Mouse (Mus musculus) CH12.LX (cell line): ENCODE measurements around the gene Slc12a4.

Experiments used
- CTCF ChIP-seq, 2 experiments: IDR thresholded peaks in 1 of 2; conservative IDR thresholded peaks in 1 of 2; 2 replicates each; pipeline ENCODE4 v1.5.1; 2011 to 2012; ENCODE audit warnings: low read depth in 2 of 2, low read length in 2 of 2, improper control_type of control experiment in 1 of 2, inconsistent platforms in 1 of 2, mild to moderate bottlenecking in 1 of 2, moderate library complexity in 1 of 2
- EP300 ChIP-seq: IDR thresholded peaks from 2 replicates; pipeline ENCODE4 v1.6.1; 2011; ENCODE audit warnings: low read length, improper control_type of control experiment
- IRF4 ChIP-seq: IDR thresholded peaks from 2 replicates; pipeline ENCODE4 v1.6.1; 2014; ENCODE audit warnings: low read depth, mild to moderate bottlenecking, inconsistent platforms, low read length, improper control_type of control experiment
- MAX ChIP-seq: IDR thresholded peaks from 2 replicates; pipeline ENCODE4 v1.6.1; 2011; ENCODE audit warnings: low read length, improper control_type of control experiment
- MXI1 ChIP-seq: IDR thresholded peaks from 2 replicates; pipeline ENCODE4 v1.6.1; 2011; ENCODE audit warnings: mild to moderate bottlenecking, low read depth, low read length, improper control_type of control experiment
- NELFE ChIP-seq: IDR thresholded peaks from 2 replicates; pipeline ENCODE4 v1.6.1; 2011; ENCODE audit warnings: low read depth, low read length, improper control_type of control experiment
- POLR2A ChIP-seq: IDR thresholded peaks from 2 replicates; pipeline ENCODE4 v1.6.1; 2011; ENCODE audit warnings: low read depth, mild to moderate bottlenecking, improper control_type of control experiment, low read length
- RAD21 ChIP-seq: IDR thresholded peaks from 2 replicates; pipeline ENCODE4 v1.6.1; 2011; ENCODE audit warnings: low read depth, mild to moderate bottlenecking, low read length, improper control_type of control experiment, moderate library complexity
- SIN3A ChIP-seq: IDR thresholded peaks from 2 replicates; pipeline ENCODE4 v1.6.1; 2012; ENCODE audit warnings: low read length, improper control_type of control experiment, inconsistent platforms
- TBP ChIP-seq: conservative IDR thresholded peaks from 2 replicates; pipeline ENCODE4 v1.6.1; 2011; ENCODE audit warnings: low read depth, low read length, improper control_type of control experiment
- USF2 ChIP-seq: conservative IDR thresholded peaks from 2 replicates; pipeline ENCODE4 v1.6.1; 2011; ENCODE audit warnings: low read depth, low read length, improper control_type of control experiment
- ZC3H11A ChIP-seq: IDR thresholded peaks from 2 replicates; pipeline ENCODE4 v1.6.1; 2012; ENCODE audit warnings: low read depth, mild to moderate bottlenecking, inconsistent platforms, low read length, improper control_type of control experiment

GRCm38 (mm10) chr8:106010748-106011642, 45.1 kb upstream of the Slc12a4 start:
- peak; percentile 75 for TF ChIP-seq IRF4
- no peak for TF ChIP-seq ZC3H11A
- peak; percentile 86 for TF ChIP-seq MAX
- no peak for TF ChIP-seq CTCF (conservative IDR thresholded peaks at IDR 0.05 in 1 of 2, IDR thresholded peaks at IDR 0.05 in 1 of 2; ENCODE audit: low read depth in 2 of 2, low read length in 2 of 2)
- TF ChIP-seq EP300, result no peak
- 0 out of 2 replicates have a peak, but pooled peaks have one; percentile 34 for TF ChIP-seq TBP
- peak; percentile 93 for TF ChIP-seq NELFE
- peak; percentile 89 for TF ChIP-seq POLR2A
- TF ChIP-seq USF2, result no peak
- TF ChIP-seq MXI1, result peak; percentile 95
- peak; percentile 97 for TF ChIP-seq SIN3A
- TF ChIP-seq RAD21, result no peak
